Mouse (Mus musculus): ENCODE measurements around the gene Ankrd6. TPM values are rescaled to one million over a fixed set of nuclear protein-coding genes. Genes with fewer than 3 reads are reported as not detected.

The Ankrd6 gene
- polyA plus RNA-seq, 1 experiment, result 2.3 TPM

DNA sequence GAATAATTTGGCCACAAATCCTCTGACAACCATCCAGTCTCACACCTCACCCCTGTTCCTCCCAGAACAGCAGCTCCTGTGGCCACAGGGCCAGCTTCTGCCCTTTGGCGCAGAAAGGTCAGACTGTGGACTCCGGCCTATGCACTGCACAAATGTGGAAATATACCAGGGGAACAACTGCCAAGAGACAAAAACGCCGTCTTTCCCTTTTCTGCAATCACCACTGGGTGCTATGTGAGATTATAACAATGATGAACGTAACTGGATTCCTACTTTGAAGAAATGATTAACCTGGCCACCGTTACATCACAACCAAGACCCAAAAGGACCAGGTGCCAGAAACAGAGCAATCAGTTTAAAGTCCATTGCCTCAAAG is 85.8 kb downstream of the Ankrd6 start:
- no peak overlapping the region for H3K27ac ChIP-seq (ENCODE audit: insufficient read depth, low read length)
- H3K4me1 ChIP-seq (ENCODE audit: control insufficient read depth, insufficient read depth, low read length), result no peaks in the 10 kb centered on the region
- TF ChIP-seq POLR2A (IDR thresholded peaks at IDR 0.05; ENCODE audit: low read depth, low read length) (no peak), CTCF (IDR thresholded peaks at IDR 0.05; ENCODE audit: borderline replicate concordance, insufficient read depth, low read length) (no peak)
- H3K4me3 ChIP-seq (ENCODE audit: insufficient read depth, low read length), result no peak overlapping the region

GRCm38 (mm10) chr4:32864131-32864866 is 86.3 kb downstream of the Ankrd6 start:
- Histone ChIP-seq H3K27ac (ENCODE audit: insufficient read depth, low read length) (no peak overlapping the region), H3K4me1 (ENCODE audit: control insufficient read depth, insufficient read depth, low read length) (no peaks in the 10 kb centered on the region), H3K4me3 (ENCODE audit: insufficient read depth, low read length) (no peak overlapping the region)
- TF ChIP-seq CTCF (IDR thresholded peaks at IDR 0.05; ENCODE audit: borderline replicate concordance, insufficient read depth, low read length), result no peak
- no peak for TF ChIP-seq POLR2A (IDR thresholded peaks at IDR 0.05; ENCODE audit: low read depth, low read length)

DNA sequence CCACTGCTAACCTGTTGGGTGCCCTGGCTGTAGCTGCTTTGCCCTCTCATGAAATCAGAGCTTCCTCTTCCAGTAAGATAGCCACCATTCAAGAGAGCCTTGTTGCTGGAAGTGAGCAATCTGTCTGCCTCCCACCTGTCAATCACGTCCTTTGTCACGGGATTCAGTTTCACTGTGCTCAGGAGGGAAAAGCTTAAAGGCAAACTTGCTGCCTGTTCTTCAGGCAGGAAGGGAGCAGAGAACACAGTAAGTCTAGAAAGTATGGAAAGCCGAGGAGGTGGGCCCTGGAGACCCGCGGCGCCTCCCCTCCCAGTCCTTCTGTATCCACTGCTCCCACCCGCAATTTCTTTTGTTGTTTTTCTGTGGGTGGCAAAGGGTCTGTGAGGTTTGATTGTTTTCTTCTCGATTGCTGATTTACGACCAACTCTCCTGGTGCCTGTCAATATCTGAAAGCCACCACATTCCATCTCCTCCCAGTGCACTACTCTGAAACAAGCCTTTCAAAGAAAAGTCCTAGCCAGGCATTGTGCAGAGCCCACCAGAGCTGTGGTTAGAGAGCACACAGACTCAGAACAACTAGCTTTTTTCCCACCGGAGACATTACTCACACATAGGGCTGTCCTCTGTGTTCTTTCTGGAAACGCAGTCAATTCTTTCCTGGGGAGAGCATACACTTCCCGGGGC is 87.1 kb downstream of the Ankrd6 start:
- Histone ChIP-seq H3K4me1 (ENCODE audit: control insufficient read depth, insufficient read depth, low read length) (no peaks in the 10 kb centered on the region), H3K4me3 (ENCODE audit: insufficient read depth, low read length) (no peak overlapping the region), H3K27ac (ENCODE audit: insufficient read depth, low read length) (no peak overlapping the region)

GRCm38 (mm10) chr4:32862751-32863446 is 87.7 kb downstream of the Ankrd6 start:
- H3K4me1 ChIP-seq (ENCODE audit: control insufficient read depth, insufficient read depth, low read length), result no peaks in the 10 kb centered on the region
- TF ChIP-seq POLR2A (IDR thresholded peaks at IDR 0.05; ENCODE audit: low read depth, low read length) (no peak), CTCF (IDR thresholded peaks at IDR 0.05; ENCODE audit: borderline replicate concordance, insufficient read depth, low read length) (no peak)
- no peak overlapping the region for H3K4me3 ChIP-seq (ENCODE audit: insufficient read depth, low read length)
- no peak overlapping the region for H3K27ac ChIP-seq (ENCODE audit: insufficient read depth, low read length)

More for the DNA sequence above, 87.1 kb downstream of the Ankrd6 start:
- TF ChIP-seq POLR2A (IDR thresholded peaks at IDR 0.05; ENCODE audit: low read depth, low read length) (no peak), CTCF (IDR thresholded peaks at IDR 0.05; ENCODE audit: borderline replicate concordance, insufficient read depth, low read length) (no peak)

DNA sequence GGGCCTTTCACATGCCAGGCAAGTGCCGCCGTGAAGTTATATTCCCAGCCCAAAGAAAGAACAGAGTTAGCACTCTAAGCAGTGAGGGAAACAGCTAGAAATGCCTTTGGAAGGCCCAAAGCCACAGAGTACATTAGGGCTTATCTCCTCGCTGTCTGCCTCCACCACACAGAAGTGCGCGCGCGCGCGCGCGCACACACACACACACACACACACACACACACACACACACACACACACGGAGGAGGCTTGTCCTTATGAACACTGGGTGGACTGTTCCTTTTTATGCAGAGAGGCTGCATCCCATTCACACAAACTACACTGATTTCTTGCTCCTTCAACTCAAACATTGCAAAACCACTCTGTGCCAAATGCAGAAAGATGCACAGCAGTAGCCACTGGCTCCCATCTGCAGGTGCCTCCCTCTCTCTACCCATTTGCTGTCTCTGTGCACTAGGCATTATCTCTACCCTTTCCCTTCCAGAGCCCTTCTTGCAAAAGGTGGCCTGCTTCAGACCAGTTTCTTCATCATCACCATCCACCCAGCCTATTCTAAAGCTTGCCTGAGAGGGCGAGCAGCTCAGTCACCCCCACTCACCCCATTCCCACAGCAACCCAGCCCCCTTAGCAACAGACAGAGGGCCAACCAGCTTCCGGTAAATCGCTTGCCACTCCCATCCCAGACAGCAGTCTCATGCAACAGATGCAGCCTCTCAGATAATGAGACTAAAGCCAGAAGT is 88.5 kb downstream of the Ankrd6 start:
- Histone ChIP-seq H3K4me3 (ENCODE audit: insufficient read depth, low read length) (no peak overlapping the region), H3K4me1 (ENCODE audit: control insufficient read depth, insufficient read depth, low read length) (no peaks in the 10 kb centered on the region), H3K27ac (ENCODE audit: insufficient read depth, low read length) (no peak overlapping the region)
- no peak for TF ChIP-seq POLR2A (IDR thresholded peaks at IDR 0.05; ENCODE audit: low read depth, low read length)
- TF ChIP-seq CTCF (IDR thresholded peaks at IDR 0.05; ENCODE audit: borderline replicate concordance, insufficient read depth, low read length), result no peak

- H3K4me1 ChIP-seq (ENCODE audit: control insufficient read depth, insufficient read depth, low read length), result no peaks in the 10 kb centered on the region
- no peak overlapping the region for H3K4me3 ChIP-seq (ENCODE audit: insufficient read depth, low read length)
- TF ChIP-seq POLR2A (IDR thresholded peaks at IDR 0.05; ENCODE audit: low read depth, low read length) (no peak), CTCF (IDR thresholded peaks at IDR 0.05; ENCODE audit: borderline replicate concordance, insufficient read depth, low read length) (no peak)
- H3K27ac ChIP-seq (ENCODE audit: insufficient read depth, low read length), result no peak overlapping the region
Measured at GRCm38 (mm10) chr4:32860184-32860965, 90.3 kb downstream of the Ankrd6 start.

- Histone ChIP-seq H3K27ac (ENCODE audit: insufficient read depth, low read length) (no peak overlapping the region), H3K4me1 (ENCODE audit: control insufficient read depth, insufficient read depth, low read length) (no peaks in the 10 kb centered on the region), H3K4me3 (ENCODE audit: insufficient read depth, low read length) (no peak overlapping the region)
- TF ChIP-seq POLR2A (IDR thresholded peaks at IDR 0.05; ENCODE audit: low read depth, low read length) (no peak), CTCF (IDR thresholded peaks at IDR 0.05; ENCODE audit: borderline replicate concordance, insufficient read depth, low read length) (no peak)
Measured at GRCm38 (mm10) chr4:32855580-32855979, 95.1 kb downstream of the Ankrd6 start.

- no peak overlapping the region for H3K4me3 ChIP-seq (ENCODE audit: insufficient read depth, low read length)
- no peak overlapping the region for H3K27ac ChIP-seq (ENCODE audit: insufficient read depth, low read length)
- H3K4me1 ChIP-seq (ENCODE audit: control insufficient read depth, insufficient read depth, low read length), result no peaks in the 10 kb centered on the region
- no peak for TF ChIP-seq CTCF (IDR thresholded peaks at IDR 0.05; ENCODE audit: borderline replicate concordance, insufficient read depth, low read length)
Measured at GRCm38 (mm10) chr4:32854956-32855355, 95.7 kb downstream of the Ankrd6 start.
